Mouse (Mus musculus) cortical plate, adult 2 months (tissue): Measurements from ENCODE around the gene Tarbp1.

Source experiments
- CTCF ChIP-seq: fragments of 200-500 bp; IDR thresholded peaks from 2 replicates; pipeline ENCODE4 v1.5.1; 2011; ENCODE audit warnings: mild to moderate bottlenecking, control low read depth, low read length; ENCODE audit not compliant: insufficient read depth; ENCODE audit errors: extremely low read depth
- POLR2A ChIP-seq: fragments of 200-500 bp; IDR thresholded peaks from 2 replicates; pipeline ENCODE4 v1.6.1; 2011; ENCODE audit warnings: mild to moderate bottlenecking, low read length, control low read depth; ENCODE audit not compliant: insufficient read depth; ENCODE audit errors: extremely low read depth

DNA sequence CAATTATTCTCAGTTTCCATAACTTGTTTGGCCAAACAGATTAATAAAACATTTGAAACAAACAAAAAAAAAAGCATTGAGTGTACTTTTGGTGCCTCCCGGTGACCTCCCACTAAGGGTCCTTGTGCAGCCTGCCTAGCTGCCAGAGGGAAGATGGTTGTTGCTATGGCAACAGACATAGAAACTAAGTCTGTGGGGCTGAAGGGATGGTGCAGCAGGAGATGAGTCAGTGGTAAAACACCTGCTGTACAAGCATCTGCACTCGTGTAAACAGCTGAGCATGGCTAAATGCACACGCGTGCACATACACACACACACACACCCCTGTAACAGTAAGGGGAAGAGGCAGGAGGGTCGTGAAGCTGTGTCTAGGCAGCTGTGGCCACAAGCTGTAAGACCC is 78.9 kb downstream of the Tarbp1 start:
- no peak for TF ChIP-seq CTCF
- no peak for TF ChIP-seq POLR2A
